Mouse (Mus musculus) megakaryocyte, embryonic 14.5 days (primary cell): ENCODE measurements around the gene Pklr.

Experiments
- FLI1 ChIP-seq: IDR thresholded peaks from 2 replicates; pipeline ENCODE4 v1.6.1; 2012; ENCODE audit warnings: low read length, inconsistent platforms, mixed read lengths
- GATA1 ChIP-seq: IDR thresholded peaks from 3 replicates; pipeline ENCODE4 v1.6.1; 2012; ENCODE audit warnings: mixed read lengths, low read length, inconsistent platforms, borderline replicate concordance

GRCm38 (mm10) chr3:89175544-89175943, 39.6 kb downstream of the Pklr start:
- no peak for TF ChIP-seq GATA1
- TF ChIP-seq FLI1, result no peak
